Mouse (Mus musculus) adrenal gland, postnatal 36 days (tissue): ENCODE data around the gene Gdf5. TPM values are rescaled to one million over a fixed set of nuclear protein-coding genes. Genes with fewer than 3 reads are reported as not detected.

Experiments used
- DNase-seq, 2 experiments: peaks; one replicate each; pipeline ENCODE4 v3.0.0; 2021; ENCODE audit warnings: mixed read lengths in 1 of 2
- long read RNA-seq, 2 experiments: library from polyadenylated mRNA; stranded (forward); transcript quantifications; one replicate each; pipeline ENCODE4 v2.0.0; 2021; ENCODE audit warnings: borderline sequencing depth in 2 of 2
- total RNA-seq, 2 experiments: library from RNA; stranded (reverse); gene quantifications; 2 replicates each; pipeline ENCODE4 v1.2.3; 2021

Gdf5 gene
- under 1 TPM; 0.56 to 0.89 TPM for total RNA-seq
- long read RNA-seq, experiment 1, partial matches to known transcripts, result 0 of 1 reads
- long read RNA-seq, experiment 1, other reads (novel, unspliced or antisense), result 0 of 1 reads
- long read RNA-seq, experiment 2, result 0 reads

DNA sequence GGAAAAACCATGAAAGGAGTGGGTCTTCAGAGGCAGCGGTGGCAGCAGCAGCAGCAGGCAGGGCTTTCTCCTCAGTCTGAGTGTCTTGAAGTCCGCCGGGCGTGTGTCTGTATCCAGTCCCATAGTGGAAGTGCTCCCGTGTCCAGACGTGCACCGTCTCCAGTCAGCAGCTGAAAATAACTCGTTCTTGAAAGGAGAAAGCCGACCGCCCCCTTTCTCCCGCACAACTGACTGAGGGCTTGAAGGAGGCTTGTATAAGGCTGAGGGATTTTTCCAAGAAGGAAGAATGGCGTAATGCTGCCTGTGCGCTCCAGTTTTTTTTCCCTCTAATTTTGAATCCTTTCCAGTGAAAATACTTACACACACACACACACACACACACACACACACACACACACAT, at the start of gene Gdf5:
Gene Gdf5, minus strand, starts transcription at position 244 of the 400 bp plus-strand sequence.
- no peak for DNase-seq

DNA sequence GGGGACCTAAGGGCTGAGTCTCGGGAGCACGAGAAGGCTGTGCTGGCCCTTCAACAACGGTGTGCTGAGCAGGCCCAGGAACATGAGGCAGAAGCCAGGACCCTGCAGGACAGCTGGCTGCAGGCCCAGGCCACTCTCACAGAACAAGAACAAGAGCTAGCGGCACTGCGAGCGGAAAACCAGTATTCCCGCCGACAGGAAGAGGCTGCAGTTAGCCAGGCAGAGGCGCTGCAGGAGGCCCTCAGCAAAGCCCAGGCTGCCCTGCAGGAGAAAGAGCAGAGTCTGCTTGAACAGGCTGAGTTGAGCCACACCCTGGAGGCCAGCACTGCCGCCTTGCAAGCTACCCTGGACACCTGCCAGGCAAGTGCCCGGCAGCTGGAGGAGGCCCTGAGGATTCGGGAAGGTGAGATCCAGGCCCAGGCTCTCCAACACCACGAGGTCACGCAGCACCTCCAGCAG, 46.7 kb upstream of the Gdf5 start:
- peak; percentile 14 to 59 for DNase-seq

DNA sequence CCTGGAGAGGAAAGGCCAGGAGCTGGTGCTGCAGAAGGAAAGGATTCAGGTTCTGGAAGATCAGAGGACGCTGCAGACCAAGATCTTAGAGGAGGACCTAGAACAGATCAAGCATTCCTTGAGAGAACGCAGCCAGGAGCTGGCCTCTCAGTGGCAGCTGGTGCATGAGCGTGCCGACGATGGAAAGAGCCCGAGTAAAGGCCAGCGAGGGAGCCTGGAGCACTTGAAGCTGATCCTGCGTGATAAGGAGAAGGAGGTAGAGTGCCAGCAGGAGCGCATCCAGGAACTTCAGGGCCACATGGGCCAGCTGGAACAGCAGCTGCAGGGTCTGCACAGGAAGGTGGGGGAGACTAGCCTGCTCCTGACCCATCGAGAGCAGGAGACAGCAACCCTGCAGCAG, 46.0 kb upstream of the Gdf5 start:
- no peak for DNase-seq

DNA sequence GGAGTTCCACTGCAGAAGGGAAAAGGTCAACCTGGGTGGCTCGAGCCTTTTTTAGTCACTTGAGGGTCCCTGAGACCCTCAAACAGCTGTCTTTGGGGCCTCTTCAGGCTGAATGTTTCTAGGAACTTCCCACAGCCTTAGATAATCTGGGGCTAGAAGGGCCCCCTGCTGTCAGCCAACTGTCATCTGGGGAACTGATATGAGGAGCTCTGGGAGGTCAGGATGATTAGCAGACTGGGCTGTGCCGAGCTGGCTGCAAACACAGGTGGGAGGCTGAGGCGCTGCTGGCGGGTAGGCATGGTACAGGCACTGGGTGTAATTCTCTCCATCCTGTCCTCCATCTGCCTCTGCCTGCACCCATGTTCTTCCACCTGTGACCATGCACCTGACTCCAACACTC, 43.9 kb upstream of the Gdf5 start:
- DNase-seq, result no peak

DNA sequence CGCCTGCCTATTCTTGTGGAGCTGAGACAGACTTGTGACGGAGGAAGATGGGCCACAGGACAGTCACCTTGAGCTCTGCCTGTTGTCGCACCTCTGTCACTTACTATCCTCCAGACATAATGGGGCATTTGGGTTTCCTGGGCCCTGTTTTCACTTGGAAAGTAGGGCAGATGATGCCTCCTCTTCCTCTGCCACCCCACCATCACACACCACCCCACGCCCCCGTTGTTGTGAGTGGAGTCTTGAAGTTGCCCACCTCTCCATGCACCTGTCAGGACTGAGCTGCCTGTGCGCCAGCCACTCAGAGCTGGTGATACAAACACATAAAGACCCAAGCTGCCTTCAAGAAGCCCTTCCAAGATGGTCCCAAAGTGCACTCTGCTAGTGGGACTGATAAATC, 42.0 kb upstream of the Gdf5 start:
- no peak for DNase-seq

DNA sequence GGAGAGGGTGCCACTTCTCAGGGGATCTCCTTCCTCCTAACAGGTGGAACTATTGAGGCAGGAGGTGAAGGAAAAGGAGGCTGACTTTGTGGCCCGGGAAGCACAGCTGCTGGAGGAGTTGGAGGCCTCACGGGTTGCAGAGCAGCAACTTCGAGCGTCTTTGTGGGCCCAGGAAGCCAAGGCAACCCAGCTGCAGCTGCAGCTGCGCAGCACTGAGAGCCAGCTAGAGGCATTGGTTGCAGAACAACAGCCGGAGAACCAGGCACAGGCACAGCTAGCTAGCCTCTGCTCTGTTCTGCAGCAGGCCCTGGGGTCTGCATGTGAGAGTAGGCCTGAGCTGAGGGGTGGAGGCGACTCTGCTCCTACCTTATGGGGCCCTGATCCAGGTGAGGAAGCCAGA, 40.6 kb upstream of the Gdf5 start:
- no peak for DNase-seq

DNA sequence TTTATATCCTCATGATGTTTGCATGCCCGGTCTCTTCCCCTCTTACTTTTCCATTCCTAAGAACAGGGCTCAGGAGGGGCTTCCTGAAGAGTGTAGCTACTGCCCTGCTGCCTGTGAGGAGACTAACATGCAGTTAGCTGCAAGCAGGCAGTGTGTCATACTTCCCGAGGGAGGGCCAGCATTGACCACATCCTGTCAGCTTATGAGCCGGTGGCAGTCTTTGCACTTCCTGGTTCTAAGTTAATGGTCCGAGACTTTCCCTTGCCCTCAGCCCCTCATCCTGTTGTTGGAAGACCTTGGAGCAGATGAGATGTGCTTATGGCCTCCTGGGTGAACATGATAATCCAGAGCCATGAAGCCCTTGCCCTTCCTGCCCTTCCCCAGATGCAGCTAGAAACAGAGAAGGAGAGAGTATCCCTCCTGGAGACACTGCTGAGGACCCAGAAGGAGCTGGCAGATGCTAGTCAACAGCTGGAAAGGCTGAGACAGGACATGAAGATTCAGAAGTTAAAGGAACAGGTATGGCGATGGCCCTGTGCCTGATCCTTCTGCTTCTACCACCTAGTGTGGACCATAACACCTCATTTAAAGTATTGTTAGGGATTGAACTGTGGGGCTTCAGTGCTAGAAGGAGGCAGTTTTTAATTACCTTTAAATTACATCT, 34.3 kb upstream of the Gdf5 start:
- DNase-seq, result peak; percentile 19 to 43

DNA sequence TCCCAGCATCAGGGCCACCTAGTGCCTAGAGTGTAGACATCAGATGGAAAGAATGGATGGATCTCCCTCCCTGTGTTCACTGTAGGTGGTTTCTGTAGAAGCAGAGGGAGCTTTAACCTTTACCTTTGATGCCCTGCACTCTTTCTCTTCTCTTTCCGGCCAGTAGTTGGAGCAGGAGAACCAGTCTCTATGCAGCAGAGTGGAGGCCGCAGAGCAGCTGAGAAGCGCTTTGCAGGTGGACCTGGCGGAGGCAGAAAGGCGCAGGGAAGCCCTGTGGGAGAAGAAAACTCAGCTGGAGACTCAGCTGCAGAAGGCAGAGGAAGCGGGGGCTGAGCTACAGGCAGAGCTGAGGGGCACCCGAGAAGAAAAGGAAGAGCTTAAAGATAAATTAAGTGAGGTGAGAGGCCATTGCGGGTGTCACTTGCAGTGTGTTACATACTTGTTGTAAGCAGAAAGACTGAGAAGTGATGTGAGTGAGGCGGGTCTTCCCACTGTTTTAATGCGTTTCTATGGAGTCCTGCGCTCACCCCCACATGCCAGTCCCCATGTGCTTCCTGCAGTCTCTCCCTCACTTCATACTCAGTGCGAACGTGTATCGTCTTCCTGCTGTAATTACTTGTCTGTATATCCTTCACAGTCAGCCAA, 29.0 kb upstream of the Gdf5 start:
- no peak for DNase-seq

DNA sequence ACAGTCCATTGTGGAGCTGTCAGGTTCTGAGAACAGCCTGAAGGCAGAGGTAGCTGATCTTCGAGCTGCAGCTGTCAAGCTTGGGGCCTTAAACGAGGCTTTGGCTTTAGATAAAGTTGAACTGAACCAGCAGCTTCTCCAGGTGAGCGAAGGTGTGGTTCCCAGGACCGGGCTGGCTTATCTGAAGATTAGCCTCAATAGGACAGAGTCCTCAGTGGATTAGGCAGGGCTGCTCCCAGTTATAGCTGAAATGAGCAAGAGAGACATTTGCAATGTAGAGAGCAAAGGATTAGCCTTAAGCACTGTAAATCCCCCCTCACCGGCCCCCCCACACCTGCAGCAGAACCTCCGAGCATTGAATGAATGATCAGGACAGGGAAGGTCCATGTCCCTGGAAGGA, 28.2 kb upstream of the Gdf5 start:
- DNase-seq, result no peak

DNA sequence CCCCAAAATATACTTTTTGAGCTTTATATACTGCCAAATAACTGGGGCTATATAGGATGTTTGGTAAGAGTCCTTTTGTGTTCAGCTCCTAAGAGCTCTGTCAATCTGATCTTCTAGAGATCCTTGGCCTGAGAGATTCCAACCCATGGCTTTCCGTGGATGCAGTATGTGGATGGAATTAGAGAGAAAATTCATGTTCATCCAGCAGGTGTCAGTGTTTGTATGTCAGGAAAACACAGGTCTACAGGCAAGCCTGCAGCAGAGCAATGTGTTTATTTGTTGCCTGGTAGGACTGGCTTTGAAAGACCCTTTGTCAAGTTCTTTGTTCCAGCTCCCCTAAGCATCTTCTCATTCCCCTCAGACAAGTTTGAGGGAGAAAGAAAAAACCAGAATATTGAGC, 17.8 kb upstream of the Gdf5 start:
- peak in 1 of 2 experiments; percentile 21 for DNase-seq

DNA sequence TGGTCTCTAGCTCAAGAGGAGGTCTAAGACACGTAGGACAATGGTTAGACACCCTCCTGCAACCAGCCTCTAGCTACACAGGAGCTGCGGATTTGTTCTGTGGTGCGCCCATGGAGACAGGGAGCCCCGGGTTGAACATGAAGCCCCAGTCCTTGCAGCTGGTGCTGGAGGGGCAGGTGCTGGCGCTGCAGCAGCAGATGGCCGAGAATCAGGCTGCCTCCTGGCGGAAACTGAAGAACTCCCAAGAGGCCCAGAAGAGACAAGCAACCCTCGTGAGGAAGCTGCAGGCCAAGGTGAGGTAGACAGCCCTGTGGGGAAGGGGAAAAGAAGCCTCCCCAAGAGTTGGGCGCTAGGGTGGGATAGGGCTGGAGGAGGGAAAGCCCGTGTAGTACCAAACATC, 16.7 kb upstream of the Gdf5 start:
- DNase-seq, result no peak

DNA sequence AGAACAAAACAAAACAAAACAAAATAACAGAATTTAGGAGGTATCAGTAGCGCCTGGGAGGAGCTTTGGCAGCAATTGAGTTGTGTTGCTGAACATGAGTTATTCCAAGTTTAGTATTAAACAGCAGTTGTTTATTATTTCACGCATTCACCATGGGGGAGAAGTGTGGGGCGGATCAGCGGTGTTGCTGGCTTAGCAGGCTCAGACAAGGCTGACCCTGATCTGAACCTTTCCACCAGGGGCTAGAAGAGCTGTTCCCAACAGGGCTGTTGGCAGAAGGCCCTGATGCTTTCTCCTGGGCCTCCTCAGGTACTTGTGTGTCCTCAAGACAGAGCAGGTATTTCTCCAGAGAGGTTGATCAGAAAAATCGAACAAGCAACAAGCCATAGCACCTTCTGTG, 14.8 kb upstream of the Gdf5 start:
- no peak for DNase-seq

DNA sequence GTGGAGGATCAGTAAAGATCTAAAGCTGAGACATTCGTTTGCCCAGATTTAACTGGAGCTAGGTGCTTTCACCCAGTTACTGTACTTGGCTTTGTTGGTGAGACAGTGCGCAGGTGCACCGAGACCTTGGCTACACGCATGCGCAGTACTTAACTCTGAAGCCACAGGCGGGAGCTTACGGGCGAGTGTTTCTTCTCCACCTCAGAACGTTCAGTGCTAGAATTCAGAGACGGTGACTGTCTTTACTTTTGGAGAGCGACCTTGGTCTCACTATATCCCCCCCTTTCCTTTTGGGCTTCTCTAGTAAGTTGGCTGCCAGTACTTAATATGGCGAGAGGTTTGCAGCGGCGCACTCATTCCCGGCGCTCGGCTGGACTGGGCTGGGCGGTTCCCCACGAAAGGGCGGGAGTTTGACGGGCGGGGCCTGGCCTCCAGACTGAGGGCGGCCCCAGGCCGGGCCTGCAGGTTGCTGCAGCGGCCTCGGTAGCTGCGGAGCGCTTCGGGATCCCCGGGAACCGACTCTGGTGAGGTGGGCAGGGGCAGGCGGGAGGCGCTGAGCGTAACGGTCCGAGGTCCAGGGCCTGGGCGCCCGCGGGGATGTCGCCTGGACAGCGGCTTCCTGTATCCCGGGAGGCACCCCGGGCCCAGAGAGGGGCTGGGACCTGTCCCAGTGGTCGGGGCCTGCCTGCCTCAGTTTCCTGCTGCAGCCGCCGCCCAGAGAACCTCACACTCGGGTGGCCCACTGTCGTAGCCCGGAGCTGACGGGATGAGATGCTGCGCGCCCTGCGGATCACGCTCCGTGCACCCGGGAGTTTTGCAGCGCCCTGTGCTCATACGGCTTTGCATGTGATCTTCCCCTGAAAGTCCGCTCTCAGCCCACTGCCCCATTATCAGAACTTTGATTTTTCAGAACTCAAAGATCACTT, 11.2 kb upstream of the Gdf5 start, which contains the start of gene Cep250:
Gene Cep250, plus strand, starts transcription at position 325 of the 926 bp plus-strand sequence.
- peak; percentile 95 for DNase-seq

DNA sequence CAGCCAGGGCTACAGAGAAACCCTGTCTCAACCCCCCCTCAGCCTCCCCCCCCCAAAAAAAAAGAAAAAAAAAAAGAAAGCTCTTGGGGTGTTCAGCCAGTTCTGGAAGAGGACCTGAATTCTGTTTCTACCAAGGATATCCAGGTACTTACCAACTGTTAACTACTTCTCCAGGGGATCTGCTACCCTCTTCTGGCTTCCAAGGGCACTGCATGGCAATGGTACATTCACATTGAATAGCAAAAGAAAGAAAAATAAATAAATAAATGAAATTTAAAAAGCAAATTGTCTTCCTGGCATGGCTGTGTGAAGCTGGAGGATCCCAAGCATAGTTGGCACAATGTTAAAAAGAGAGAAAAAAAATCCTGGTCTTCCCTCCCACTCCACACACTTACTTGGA, 6.8 kb upstream of the Gdf5 start:
- peak; percentile 63 to 76 for DNase-seq

DNA sequence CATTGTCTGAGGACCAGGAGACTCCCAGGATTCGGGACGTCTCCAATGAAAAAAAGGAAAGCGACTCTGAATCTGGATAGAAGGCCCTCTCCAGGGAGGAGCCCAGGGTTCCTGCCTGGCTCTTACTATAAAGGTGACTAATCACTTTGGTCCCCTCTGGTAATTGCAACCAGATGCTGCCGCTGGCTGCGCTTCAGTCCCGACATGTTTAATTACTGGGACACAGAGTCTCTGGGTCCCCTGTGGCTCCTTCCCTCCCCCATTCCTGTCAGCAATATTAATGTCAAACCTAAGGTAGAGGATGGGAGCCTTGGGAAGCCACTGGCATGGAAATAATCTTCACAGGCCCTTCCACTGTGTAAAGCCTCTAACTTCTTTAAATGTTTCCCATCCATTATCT, 4.2 kb upstream of the Gdf5 start:
- DNase-seq, result no peak

DNA sequence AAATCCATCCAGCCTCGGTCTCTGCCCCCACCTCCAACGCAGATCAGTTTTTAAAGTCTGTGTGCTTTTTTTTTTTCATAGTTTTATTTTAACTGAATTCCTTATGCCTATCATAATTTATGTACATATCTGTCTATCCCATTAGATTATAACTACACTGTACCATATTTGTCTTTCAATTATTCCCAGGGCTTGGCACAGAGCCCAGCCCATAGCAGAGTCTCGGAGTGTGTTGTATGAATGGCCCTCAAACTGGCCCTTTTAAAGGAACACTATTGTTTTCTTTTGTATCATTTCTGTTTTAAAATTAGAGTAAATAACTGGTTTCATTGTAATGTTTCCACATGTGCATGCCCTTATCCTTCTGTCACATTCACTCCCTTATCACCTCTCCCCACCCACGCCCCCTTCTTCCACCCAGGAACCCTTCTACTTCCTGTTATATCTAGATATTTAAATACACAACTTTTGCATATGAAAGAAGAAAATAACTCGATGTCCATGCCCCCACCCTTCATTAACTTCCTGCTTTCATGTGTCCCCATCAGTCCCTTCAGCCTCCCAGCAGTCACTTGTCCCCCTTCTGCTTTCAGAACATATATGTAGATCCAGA, 2.3 kb upstream of the Gdf5 start:
- DNase-seq, result no peak

DNA sequence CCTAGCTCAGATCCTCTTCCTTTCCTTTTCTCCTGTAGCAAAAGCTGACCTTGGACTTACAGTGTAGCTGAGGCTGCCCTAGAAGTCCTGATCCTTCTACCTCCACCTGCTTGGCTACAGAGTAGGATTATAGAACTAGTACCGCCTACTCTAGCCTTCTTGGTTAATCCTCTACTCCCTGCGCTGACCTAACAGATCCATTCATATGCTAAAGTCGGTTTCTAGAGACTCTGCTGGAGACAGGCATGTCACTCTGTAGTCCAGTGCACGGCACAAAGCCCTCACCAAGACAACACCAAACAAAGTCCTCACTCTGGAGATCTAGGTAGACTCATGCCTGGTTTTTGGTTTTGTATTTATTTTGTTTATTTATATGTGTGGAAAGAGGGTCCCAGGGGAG, 1.3 kb upstream of the Gdf5 start:
- DNase-seq, result no peak

DNA sequence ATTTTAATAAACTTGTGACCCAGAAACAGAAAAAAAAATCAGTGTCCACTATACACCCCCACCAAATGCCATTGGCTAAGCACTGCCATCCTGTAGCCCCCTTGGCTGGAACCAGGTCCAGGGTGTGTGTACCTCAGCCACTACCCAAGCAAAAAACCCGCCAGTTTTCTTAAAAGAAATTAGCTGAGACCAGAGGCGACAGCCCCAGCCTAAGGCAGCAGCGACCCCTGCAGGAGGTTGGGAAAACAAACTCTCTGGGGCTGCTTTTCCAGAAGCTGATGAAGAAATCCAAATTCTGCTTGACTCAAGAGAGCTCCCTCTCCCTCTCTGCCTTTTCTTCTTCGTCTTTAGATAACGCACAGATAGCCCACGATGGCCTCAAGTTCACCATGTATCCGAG, 902 bp upstream of the Gdf5 start:
- DNase-seq, result peak; percentile 86 to 89

DNA sequence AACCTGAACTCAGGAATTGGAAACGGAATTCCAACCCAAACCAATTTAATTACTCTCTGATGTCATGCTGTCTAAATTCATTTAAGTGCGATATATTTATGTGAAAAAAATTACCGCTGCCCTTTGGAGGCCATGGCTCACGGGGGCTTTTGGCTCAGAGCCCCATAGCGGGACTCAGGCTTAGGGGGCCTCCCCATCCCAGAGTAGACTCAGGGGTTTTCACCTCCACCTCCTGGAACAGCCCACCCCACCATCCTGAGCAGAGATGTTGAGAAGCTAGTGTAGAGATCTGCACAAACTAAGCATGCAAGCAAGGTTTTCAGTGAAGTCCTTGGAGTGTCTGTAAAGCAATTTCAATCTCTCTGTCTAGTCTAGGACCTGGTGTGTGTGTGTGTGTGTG, 413 bp upstream of the Gdf5 start:
- no peak for DNase-seq

DNA sequence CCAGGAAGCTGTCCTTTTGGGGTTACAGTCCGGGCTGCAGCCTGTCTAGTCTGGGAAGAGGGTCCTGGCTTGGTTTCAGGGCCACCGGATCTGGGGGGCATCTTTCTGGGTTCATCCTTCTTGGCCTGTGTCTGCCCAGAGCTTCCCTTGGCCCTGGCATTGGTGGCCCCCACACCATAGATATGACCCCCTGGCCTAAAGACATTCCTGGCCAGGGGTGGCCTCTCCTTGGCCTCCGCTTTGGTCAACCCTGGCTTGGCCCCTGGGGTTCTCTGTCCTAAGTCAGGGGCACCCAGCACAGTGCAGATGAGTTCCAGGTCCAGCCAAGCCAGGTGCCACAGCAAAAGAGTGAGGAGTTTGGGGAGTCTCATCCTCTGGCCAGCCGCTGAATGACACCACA, 482 bp downstream of the Gdf5 start:
- no peak for DNase-seq

DNA sequence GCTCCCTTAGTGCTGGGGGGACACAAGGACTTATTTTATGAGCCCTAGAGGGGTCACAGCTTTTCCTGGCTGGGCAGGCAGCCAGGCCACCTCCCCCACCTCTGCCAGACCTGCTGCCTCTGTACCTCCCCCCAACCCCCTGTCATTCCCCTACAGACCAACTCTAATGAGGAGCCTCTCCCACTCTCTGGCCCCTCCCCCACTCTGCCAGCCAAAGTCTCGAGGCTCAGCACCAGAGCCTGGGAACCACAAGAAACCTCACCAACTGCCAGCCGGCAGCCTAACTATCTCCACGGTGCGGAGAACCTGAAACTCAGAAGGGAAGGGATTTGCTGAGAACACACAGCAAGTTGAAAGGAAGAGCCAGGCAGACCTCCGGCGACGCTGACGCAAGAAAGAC, 1.7 kb downstream of the Gdf5 start:
- no peak for DNase-seq
